Mouse (Mus musculus): ENCODE results near the gene Apobec4. TPM values are rescaled to one million over a fixed set of nuclear protein-coding genes. Genes with fewer than 3 reads are reported as not detected.

Gene Apobec4
- polyA plus RNA-seq, 2 experiments, result not detected

DNA sequence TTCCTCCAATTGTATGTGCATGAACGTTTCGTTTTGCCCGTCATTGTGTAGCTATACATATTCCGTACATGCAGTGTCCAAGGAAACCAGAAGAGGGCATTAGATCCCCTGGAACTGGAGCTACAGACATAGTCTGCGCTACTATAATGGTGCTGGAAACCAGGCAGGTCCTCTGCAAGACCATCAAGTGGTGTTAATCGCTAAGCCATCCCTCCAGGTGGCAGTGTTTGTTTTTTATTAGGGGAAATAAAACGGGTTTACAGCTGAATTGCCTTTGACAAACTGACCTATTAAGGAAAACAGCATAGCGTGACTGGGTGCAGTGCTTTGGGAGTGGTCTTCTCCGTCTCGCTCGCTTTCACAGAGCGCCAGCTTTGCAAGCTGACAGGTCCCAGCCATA lies 39.9 kb downstream of the Apobec4 start:
- H3K27me3 ChIP-seq (ENCODE audit: control insufficient read depth, insufficient read depth, low read length), result no peaks in the 10 kb centered on the region
- no peaks in the 10 kb centered on the region for H3K9me3 ChIP-seq (ENCODE audit: control insufficient read depth, low read length)
- H3K4me2 ChIP-seq (replicated peaks; ENCODE audit: low read depth, low read length, severe bottlenecking), result no peak overlapping the region; the same call in 1 of the 2 replicates
- DNase-seq (ENCODE audit: low spot score) (peak; percentile 58), ATAC-seq (ENCODE audit: low FRiP score, low read depth) (peak; percentile 30; the same call in 1 of the 2 replicates)
- no peak overlapping the region for H3K27ac ChIP-seq (replicated peaks; ENCODE audit: low read depth, low read length)
- WGBS, result 11% methylated on average over 12 of the region's 12 CpGs
- H3K4me1 ChIP-seq (ENCODE audit: control insufficient read depth, insufficient read depth, low read length), result no peaks in the 10 kb centered on the region
- no peak overlapping the region for H3K4me3 ChIP-seq (replicated peaks; ENCODE audit: low read length)
- H3K36me3 ChIP-seq (ENCODE audit: control insufficient read depth, insufficient read depth, low read length), result no peaks in the 10 kb centered on the region
- TF ChIP-seq POLR2A (IDR thresholded peaks at IDR 0.05; ENCODE audit: borderline replicate concordance, extremely low read depth, insufficient read depth, insufficient read length), result no peak
- H3K9ac ChIP-seq (ENCODE audit: low read depth, low read length, severe bottlenecking), result no peak overlapping the region

GRCm38 (mm10) chr1:152790821-152791220 lies 40.5 kb downstream of the Apobec4 start:
- DNase-seq (ENCODE audit: low spot score), result no peak

GRCm38 (mm10) chr1:152791269-152791668 lies 40.9 kb downstream of the Apobec4 start:
- Histone ChIP-seq H3K9me3 (ENCODE audit: control insufficient read depth, low read length) (no peaks in the 10 kb centered on the region), H3K4me3 (replicated peaks; ENCODE audit: low read length) (no peak overlapping the region), H3K4me2 (replicated peaks; ENCODE audit: low read depth, low read length, severe bottlenecking) (no peak overlapping the region), H3K27me3 (ENCODE audit: control insufficient read depth, insufficient read depth, low read length) (no peaks in the 10 kb centered on the region), H3K9ac (ENCODE audit: low read depth, low read length, severe bottlenecking) (no peak overlapping the region), H3K4me1 (ENCODE audit: control insufficient read depth, insufficient read depth, low read length) (no peaks in the 10 kb centered on the region), H3K36me3 (ENCODE audit: control insufficient read depth, insufficient read depth, low read length) (no peaks in the 10 kb centered on the region), H3K27ac (replicated peaks; ENCODE audit: low read depth, low read length) (no peak overlapping the region)
- DNase-seq (ENCODE audit: low spot score) (no peak), ATAC-seq (ENCODE audit: low FRiP score, low read depth) (no peak)
- no peak for TF ChIP-seq POLR2A (IDR thresholded peaks at IDR 0.05; ENCODE audit: borderline replicate concordance, extremely low read depth, insufficient read depth, insufficient read length)
- 16% methylated on average over 4 of the region's 4 CpGs for WGBS

More at GRCm38 (mm10) chr1:152790821-152791220, 40.5 kb downstream of the Apobec4 start:
- Histone ChIP-seq H3K27ac (replicated peaks; ENCODE audit: low read depth, low read length) (no peak overlapping the region), H3K36me3 (ENCODE audit: control insufficient read depth, insufficient read depth, low read length) (no peaks in the 10 kb centered on the region), H3K4me1 (ENCODE audit: control insufficient read depth, insufficient read depth, low read length) (no peaks in the 10 kb centered on the region), H3K9ac (ENCODE audit: low read depth, low read length, severe bottlenecking) (no peak overlapping the region), H3K9me3 (ENCODE audit: control insufficient read depth, low read length) (no peaks in the 10 kb centered on the region), H3K27me3 (ENCODE audit: control insufficient read depth, insufficient read depth, low read length) (no peaks in the 10 kb centered on the region), H3K4me2 (replicated peaks; ENCODE audit: low read depth, low read length, severe bottlenecking) (no peak overlapping the region; the same call in 1 of the 2 replicates), H3K4me3 (replicated peaks; ENCODE audit: low read length) (no peak overlapping the region)
- no peak for ATAC-seq (ENCODE audit: low FRiP score, low read depth)
- WGBS, result 8% methylated on average over 6 of the region's 6 CpGs
- TF ChIP-seq POLR2A (IDR thresholded peaks at IDR 0.05; ENCODE audit: borderline replicate concordance, extremely low read depth, insufficient read depth, insufficient read length), result no peak

DNA sequence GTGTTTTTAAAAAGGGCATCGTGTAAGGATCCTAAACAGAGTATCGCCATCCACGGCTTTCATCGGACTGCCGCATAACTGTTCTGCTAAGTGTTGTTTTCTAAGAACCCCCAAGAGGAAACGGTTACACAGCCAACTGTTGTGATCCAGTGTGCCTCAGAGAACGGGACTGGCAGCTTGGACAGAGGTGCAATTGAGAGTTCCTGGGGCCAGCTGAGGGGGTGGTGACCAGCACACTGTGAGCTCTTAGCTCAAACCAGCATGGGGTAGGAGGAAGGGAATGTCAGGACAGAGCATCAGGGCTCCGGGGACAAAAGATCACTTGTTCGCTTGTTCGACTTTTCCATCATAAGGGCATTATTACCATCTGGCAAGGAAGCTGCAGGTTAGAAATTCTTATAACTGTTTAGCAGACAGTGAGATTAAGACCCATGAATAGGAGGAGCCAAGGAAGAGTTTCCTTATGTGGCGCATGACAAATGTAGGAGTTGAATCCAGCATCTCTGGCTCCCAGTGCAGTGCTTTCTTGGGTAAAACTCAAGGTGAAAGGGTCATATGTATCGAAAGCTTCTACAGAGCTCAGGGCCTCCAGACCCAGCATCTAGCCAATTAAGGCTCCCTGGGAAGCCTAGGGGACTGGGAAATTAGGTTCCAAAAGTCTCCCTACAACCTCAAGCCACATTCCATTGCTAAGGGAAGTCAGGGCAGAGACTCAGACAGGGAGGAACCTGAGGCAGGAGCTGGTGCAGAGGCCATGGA lies 42.6 kb downstream of the Apobec4 start:
- ATAC-seq (ENCODE audit: low FRiP score, low read depth), result 0 out of 2 replicates have a peak, but pooled peaks have one; percentile 29

DNA sequence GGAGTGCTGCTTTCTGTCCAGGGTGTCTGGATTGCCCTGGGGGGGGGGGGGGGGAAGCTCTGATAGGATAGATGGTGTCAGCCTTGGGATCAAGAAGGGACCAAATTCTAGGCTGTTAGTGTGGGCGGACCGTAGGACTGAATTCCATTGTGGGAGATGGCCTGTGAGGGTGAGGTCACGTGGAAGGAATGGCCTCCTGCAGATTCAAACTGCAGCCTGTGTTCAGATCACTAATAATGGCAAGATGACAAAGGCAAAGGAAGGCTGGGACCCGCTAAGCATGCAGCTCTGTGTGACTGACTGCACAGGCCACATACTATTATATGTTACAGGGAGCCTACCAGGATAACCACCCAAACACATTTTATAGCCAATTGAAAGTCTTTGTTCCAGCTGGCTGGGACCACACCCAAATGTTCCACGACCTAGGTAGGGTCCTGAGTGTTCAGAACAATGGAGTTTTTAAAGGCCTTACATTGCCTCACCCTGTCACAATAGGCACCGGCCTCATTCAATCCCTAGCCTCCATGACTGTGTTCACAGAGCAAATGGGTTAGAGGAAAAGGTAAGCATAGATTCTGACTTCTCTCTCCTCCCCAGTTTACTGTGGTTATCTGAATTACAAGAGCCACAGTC lies 43.3 kb downstream of the Apobec4 start:
- Histone ChIP-seq H3K4me2 (replicated peaks; ENCODE audit: low read depth, low read length, severe bottlenecking) (no peak overlapping the region), H3K27me3 (ENCODE audit: control insufficient read depth, insufficient read depth, low read length) (no peaks in the 10 kb centered on the region), H3K9me3 (ENCODE audit: control insufficient read depth, low read length) (no peaks in the 10 kb centered on the region), H3K4me1 (ENCODE audit: control insufficient read depth, insufficient read depth, low read length) (no peaks in the 10 kb centered on the region), H3K4me3 (replicated peaks; ENCODE audit: low read length) (no peak overlapping the region), H3K27ac (replicated peaks; ENCODE audit: low read depth, low read length) (no peak overlapping the region), H3K36me3 (ENCODE audit: control insufficient read depth, insufficient read depth, low read length) (no peaks in the 10 kb centered on the region), H3K9ac (ENCODE audit: low read depth, low read length, severe bottlenecking) (no peak overlapping the region)
- no peak for TF ChIP-seq POLR2A (IDR thresholded peaks at IDR 0.05; ENCODE audit: borderline replicate concordance, extremely low read depth, insufficient read depth, insufficient read length)
- ATAC-seq (ENCODE audit: low FRiP score, low read depth) (no peak), DNase-seq (ENCODE audit: low spot score) (no peak)
- WGBS, result 59% methylated on average over 6 of the region's 6 CpGs

More for the DNA sequence above, 42.6 kb downstream of the Apobec4 start:
- Histone ChIP-seq H3K4me1 (ENCODE audit: control insufficient read depth, insufficient read depth, low read length) (no peaks in the 10 kb centered on the region), H3K27me3 (ENCODE audit: control insufficient read depth, insufficient read depth, low read length) (no peaks in the 10 kb centered on the region), H3K4me2 (replicated peaks; ENCODE audit: low read depth, low read length, severe bottlenecking) (no peak overlapping the region), H3K27ac (replicated peaks; ENCODE audit: low read depth, low read length) (no peak overlapping the region; the same call in 1 of the 2 replicates), H3K36me3 (ENCODE audit: control insufficient read depth, insufficient read depth, low read length) (no peaks in the 10 kb centered on the region), H3K4me3 (replicated peaks; ENCODE audit: low read length) (no peak overlapping the region), H3K9ac (ENCODE audit: low read depth, low read length, severe bottlenecking) (no peak overlapping the region), H3K9me3 (ENCODE audit: control insufficient read depth, low read length) (no peaks in the 10 kb centered on the region)
- no peak for TF ChIP-seq POLR2A (IDR thresholded peaks at IDR 0.05; ENCODE audit: borderline replicate concordance, extremely low read depth, insufficient read depth, insufficient read length)
- WGBS, result 50% methylated on average over 12 of the region's 12 CpGs
- DNase-seq (ENCODE audit: low spot score), result peak; percentile 38

Measured in limb, embryonic 14.5 days (tissue).